Mouse (Mus musculus) MEL (cell line): ENCODE data around the gene Palld.

ENCODE experiments used
- CTCF ChIP-seq, 3 experiments: IDR thresholded peaks in 2 of 3; conservative IDR thresholded peaks in 1 of 3; 2 replicates each; pipeline ENCODE4 v1.5.1; 2011 to 2012; ENCODE audit warnings: low read length in 3 of 3, low read depth in 2 of 3, mild to moderate bottlenecking in 2 of 3, improper control_type of control experiment in 1 of 3, inconsistent platforms in 1 of 3, mixed read lengths in 1 of 3, moderate library complexity in 1 of 3; ENCODE audit not compliant: control insufficient read depth in 1 of 3, insufficient read depth in 1 of 3, poor library complexity in 1 of 3, severe bottlenecking in 1 of 3
- SIN3A ChIP-seq: IDR thresholded peaks from 2 replicates; pipeline ENCODE4 v1.6.1; 2012; ENCODE audit warnings: low read length, improper control_type of control experiment, inconsistent platforms
- TAL1 ChIP-seq: IDR thresholded peaks from 2 replicates; pipeline ENCODE4 v1.6.1; 2012; ENCODE audit warnings: mild to moderate bottlenecking, inconsistent platforms, low read length, moderate library complexity, mixed read lengths

GRCm38 (mm10) chr8:61578754-61579153 lies 323.7 kb downstream of the Palld start:
- no peak for TF ChIP-seq SIN3A
- no peak for TF ChIP-seq CTCF (IDR thresholded peaks at IDR 0.05 in 2 of 3, conservative IDR thresholded peaks at IDR 0.05 in 1 of 3; ENCODE audit: control insufficient read depth in 1 of 3, insufficient read depth in 1 of 3, low read depth in 2 of 3, low read length in 3 of 3, poor library complexity in 1 of 3, severe bottlenecking in 1 of 3)
- no peak for TF ChIP-seq TAL1
